Mouse (Mus musculus) ES-E14 (cell line): ENCODE results near the gene Hes5. TPM values are rescaled to one million over a fixed set of nuclear protein-coding genes. Genes with fewer than 3 reads are reported as not detected.

Experiments
- DNase-seq: peaks from one replicate; pipeline ENCODE4 v3.0.0-alpha.2; 2013; ENCODE audit warnings: low read depth, low spot score
- H3K27ac ChIP-seq: 2 replicates; pipeline ENCODE4 v1.5.1; 2012; ENCODE audit warnings: low read depth, mild to moderate bottlenecking, low read length, moderate library complexity, mixed read lengths; ENCODE audit not compliant: poor library complexity, insufficient read depth, severe bottlenecking
- H3K36me3 ChIP-seq: 2 replicates; pipeline ENCODE4 v1.6.1; 2012; ENCODE audit warnings: mild to moderate bottlenecking, low read length, moderate library complexity, mixed read lengths; ENCODE audit not compliant: control insufficient read depth, poor library complexity, insufficient read depth, severe bottlenecking
- H3K4me1 ChIP-seq, 2 experiments: fragments of 150-350 bp in 1 of 2; sonication (generic) in 1 of 2; 2 replicates each; pipeline ENCODE4 v1.6.1; 2012; ENCODE audit warnings: low read length in 2 of 2, mild to moderate bottlenecking in 1 of 2, mixed read lengths in 1 of 2; ENCODE audit not compliant: control insufficient read depth in 2 of 2, insufficient read depth in 2 of 2, poor library complexity in 1 of 2
- H3K4me3 ChIP-seq, 2 experiments: fragments of 150-350 bp in 1 of 2; sonication (generic) in 1 of 2; 2 replicates each; pipeline ENCODE4 v1.5.1; 2012; ENCODE audit warnings: low read length in 2 of 2, low read depth in 1 of 2, mild to moderate bottlenecking in 1 of 2, mixed read lengths in 1 of 2; ENCODE audit not compliant: insufficient read depth in 1 of 2, poor library complexity in 1 of 2, severe bottlenecking in 1 of 2
- H3K9ac ChIP-seq: 2 replicates; pipeline ENCODE4 v1.6.1; 2012; ENCODE audit warnings: low read depth, mild to moderate bottlenecking, low read length, mixed read lengths; ENCODE audit not compliant: poor library complexity, insufficient read depth, severe bottlenecking
- H3K9me3 ChIP-seq: fragments of 150-350 bp; sonication (generic); 2 replicates; pipeline ENCODE4 v1.6.1; 2012; ENCODE audit warnings: low read depth, mild to moderate bottlenecking, low read length; ENCODE audit not compliant: control insufficient read depth, insufficient read depth
- CHD2 ChIP-seq: IDR thresholded peaks from 2 replicates; pipeline ENCODE4 v1.6.1; 2014; ENCODE audit warnings: mild to moderate bottlenecking, low read depth, low read length, inconsistent platforms
- HCFC1 ChIP-seq: IDR thresholded peaks from 2 replicates; pipeline ENCODE4 v1.6.1; 2012; ENCODE audit warnings: low read length, inconsistent platforms, borderline replicate concordance; ENCODE audit not compliant: insufficient read depth
- MAFK ChIP-seq: IDR thresholded peaks from 2 replicates; pipeline ENCODE4 v1.6.1; 2014; ENCODE audit warnings: mild to moderate bottlenecking, low read depth, low read length, inconsistent platforms; ENCODE audit not compliant: insufficient read depth
- ZC3H11A ChIP-seq: IDR thresholded peaks from 2 replicates; pipeline ENCODE4 v1.6.1; 2012; ENCODE audit warnings: low read depth, mild to moderate bottlenecking, inconsistent platforms, low read length, borderline replicate concordance
- ZNF384 ChIP-seq: IDR thresholded peaks from 2 replicates; pipeline ENCODE4 v1.6.1; 2012; ENCODE audit warnings: low read depth, low read length, inconsistent platforms
- in situ Hi-C, 2 experiments: fragments of 600-800 bp; cut with MboI; formaldehyde crosslinking; loops; one replicate each; pipeline ENCODE4 v1.15.1; 2025; ENCODE audit warnings: low sequenced_read_pairs in 2 of 2, inconsistent platforms in 1 of 2; ENCODE audit not compliant: unreplicated experiment in 2 of 2
- total RNA-seq: library from RNA; depleted of rRNA; stranded (reverse); fragments of 300-350 nt; gene quantifications from 2 replicates; pipeline ENCODE4 v1.2.3, GENCODE M21; 2012

Gene Hes5
- total RNA-seq, 1 experiment = 0.18 TPM

DNA sequence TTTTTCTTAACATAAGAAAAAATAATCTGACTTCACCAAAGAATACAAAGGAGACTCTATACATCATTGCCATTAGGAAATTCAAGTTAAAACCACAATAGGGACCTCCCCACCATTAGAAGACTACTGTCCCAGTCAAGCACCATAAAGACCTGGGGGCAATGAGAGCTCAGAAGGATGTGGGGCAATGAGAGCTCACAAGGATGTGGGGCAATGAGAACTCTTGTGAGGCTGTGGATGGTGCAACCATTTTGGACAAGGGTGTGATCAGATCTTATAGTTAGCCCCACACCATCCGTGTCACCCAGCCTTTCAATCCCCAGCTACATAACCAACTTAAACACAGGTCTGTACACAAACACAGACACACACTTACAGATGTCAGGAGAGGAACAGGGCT lies 23.0 kb upstream of the Hes5 start:
- Histone ChIP-seq H3K4me1 (peaks cover 0 to 4% of the 10 kb centered on the region in 2 experiments; a peak in 1 of 4 replicates), H3K4me3 (no peak overlapping the region), H3K36me3 (no peaks in the 10 kb centered on the region), H3K27ac (no peak overlapping the region), H3K9ac (no peak overlapping the region), H3K9me3 (no peaks in the 10 kb centered on the region)
- DNase-seq = no peak
- TF ChIP-seq MAFK (no peak), HCFC1 (no peak), CHD2 (no peak), ZC3H11A (no peak), ZNF384 (no peak)
- in situ Hi-C loops = no loop called here

DNA sequence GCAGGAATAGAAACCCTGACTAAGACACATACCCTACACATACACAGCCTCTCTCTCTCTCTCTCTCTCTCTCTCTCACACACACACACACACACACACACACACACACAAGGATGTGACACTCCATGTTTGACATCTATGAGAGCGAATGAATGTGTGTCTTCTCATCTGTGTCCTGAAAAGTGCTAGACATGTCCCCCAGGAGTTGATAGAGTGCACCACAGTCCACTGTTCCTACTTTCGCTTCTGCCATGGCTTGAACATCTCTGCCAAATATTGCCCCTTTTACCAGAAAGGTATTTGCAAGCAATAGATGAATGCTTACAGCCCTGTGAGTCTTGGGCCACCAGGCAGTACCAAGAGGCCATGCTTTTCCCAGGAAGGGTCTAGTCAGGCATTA lies 20.6 kb upstream of the Hes5 start:
- no peak for TF ChIP-seq MAFK
- TF ChIP-seq HCFC1 = no peak
- no peak for TF ChIP-seq CHD2
- no peak for TF ChIP-seq ZC3H11A
- TF ChIP-seq ZNF384 = no peak
- peaks cover 0 to 13% of the 10 kb centered on the region in 2 experiments; a peak in 1 of 4 replicates for H3K4me1 ChIP-seq
- no peak overlapping the region for H3K27ac ChIP-seq
- no peaks in the 10 kb centered on the region for H3K36me3 ChIP-seq
- in situ Hi-C loops = no loop called here
- no peak overlapping the region for H3K4me3 ChIP-seq
- H3K9me3 ChIP-seq = no peaks in the 10 kb centered on the region
- no peak overlapping the region for H3K9ac ChIP-seq
- no peak for DNase-seq

- Histone ChIP-seq H3K4me1 (peaks cover 0 to 14% of the 10 kb centered on the region in 2 experiments; a peak in 1 of 4 replicates), H3K9ac (no peak overlapping the region), H3K27ac (no peak overlapping the region), H3K9me3 (no peaks in the 10 kb centered on the region), H3K36me3 (no peaks in the 10 kb centered on the region), H3K4me3 (no peak overlapping the region)
- no peak for TF ChIP-seq HCFC1
- TF ChIP-seq CHD2 = no peak
- no peak for TF ChIP-seq ZC3H11A
- no peak for TF ChIP-seq MAFK
- TF ChIP-seq ZNF384 = no peak
- in situ Hi-C loops = no loop called here
- DNase-seq = no peak
Measured at GRCm38 (mm10) chr4:154941831-154942230, 18.9 kb upstream of the Hes5 start.

DNA sequence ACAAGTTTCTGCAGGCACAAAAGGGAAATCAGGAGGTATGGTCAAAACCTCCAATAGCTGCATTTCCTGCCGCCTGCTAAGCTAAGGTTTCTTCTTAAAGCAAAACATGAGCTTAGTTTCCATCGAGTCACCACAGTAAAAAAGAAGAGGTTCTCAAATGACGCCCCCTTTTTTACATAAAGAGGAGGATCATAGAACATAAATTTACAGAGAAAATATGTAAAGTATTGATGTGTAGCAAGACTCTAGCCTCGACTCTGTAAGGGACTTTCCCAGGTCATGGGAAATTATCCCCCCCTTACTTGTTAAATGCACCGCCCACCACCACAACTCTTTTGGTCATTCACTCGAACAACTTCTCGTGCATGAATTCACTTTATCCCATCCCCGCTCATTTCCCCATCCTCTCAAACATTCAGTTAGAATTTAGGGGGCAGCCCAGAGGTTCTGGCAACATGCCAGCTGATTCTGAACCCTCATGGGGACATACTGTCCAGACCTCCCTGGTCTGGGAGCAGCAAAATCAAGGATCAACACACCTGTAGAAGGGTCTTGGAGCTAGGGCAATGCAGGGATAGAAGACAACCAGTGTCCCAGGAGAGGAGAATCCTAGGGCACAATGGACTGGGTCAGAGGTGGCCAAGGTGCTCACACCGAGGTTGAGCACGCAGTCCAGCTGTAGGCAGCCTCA lies 17.9 kb upstream of the Hes5 start:
- no peak for DNase-seq
- H3K27ac ChIP-seq = no peak overlapping the region

More for the DNA sequence above, 17.9 kb upstream of the Hes5 start:
- TF ChIP-seq CHD2 (no peak), HCFC1 (no peak), ZC3H11A (no peak), ZNF384 (no peak), MAFK (no peak)
- H3K4me3 ChIP-seq = peak overlapping the region in 1 of 2 experiments; percentile 49; a peak in 2 of 4 replicates
- in situ Hi-C loops = no loop called here
- H3K36me3 ChIP-seq = no peaks in the 10 kb centered on the region
- H3K4me1 ChIP-seq = peaks cover 0 to 14% of the 10 kb centered on the region in 2 experiments; a peak in 1 of 4 replicates
- H3K9me3 ChIP-seq = no peaks in the 10 kb centered on the region
- H3K9ac ChIP-seq = peak overlapping the region; percentile 38; the same call in 1 of the 2 replicates
